Mouse (Mus musculus) brain, embryonic 14.5 days (tissue): ENCODE data around the gene Cacybp.

Experiments
- CTCF ChIP-seq: fragments of 200-500 bp; IDR thresholded peaks from 2 replicates; pipeline ENCODE4 v1.5.1; 2012; ENCODE audit warnings: inconsistent platforms, mild to moderate bottlenecking, moderate library complexity, borderline replicate concordance; ENCODE audit not compliant: insufficient read depth, insufficient read length; ENCODE audit errors: extremely low read depth
- POLR2A ChIP-seq: fragments of 200-500 bp; IDR thresholded peaks from 2 replicates; pipeline ENCODE4 v1.6.1; 2012; ENCODE audit warnings: mild to moderate bottlenecking, inconsistent platforms, borderline replicate concordance; ENCODE audit not compliant: poor library complexity, insufficient read depth, insufficient read length, severe bottlenecking; ENCODE audit errors: extremely low read depth

DNA sequence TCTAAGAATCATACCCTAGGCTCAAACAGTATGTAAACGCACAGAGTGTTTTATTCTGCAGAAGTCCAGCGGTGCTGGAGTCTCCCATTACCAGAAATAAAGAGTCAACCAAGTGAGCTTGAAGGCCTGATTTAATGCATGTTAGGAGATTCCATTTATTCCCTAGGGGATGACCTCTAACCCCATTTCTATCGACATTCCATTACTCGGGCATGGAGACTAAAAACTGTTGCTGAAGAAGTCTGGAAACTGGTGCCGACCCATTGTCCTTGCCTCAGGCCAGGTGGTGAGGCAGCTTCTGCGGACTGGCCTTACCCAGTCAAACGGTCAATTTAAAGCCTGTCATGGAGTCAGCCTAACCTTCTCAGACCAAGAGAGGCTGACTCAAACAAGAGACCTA lies 1.5 kb upstream of the Cacybp start:
- no peak for TF ChIP-seq CTCF
- TF ChIP-seq POLR2A, result no peak
